Mouse (Mus musculus) midbrain, postnatal 0 days (tissue): ENCODE measurements at regions not wholly inside any gene's neighbourhood (a gene's known extent, or its start where the extent isn't known, plus 50 kb on each side); places are given as distances from the start of the nearest gene placed in this dataset.

ENCODE experiments used
- ATAC-seq: fragments of 200-750 bp; cut with Nextera tagmentation; 2 replicates; pipeline ENCODE4 v1.8.0; 2017; ENCODE audit warnings: moderate number of reproducible peaks, mild to moderate bottlenecking, moderate TSS enrichment, moderate library complexity; ENCODE audit not compliant: low FRiP score
- DNase-seq: peaks from one replicate; pipeline ENCODE4 v3.0.0-alpha.2; 2015; ENCODE audit warnings: low spot score
- H3K27ac ChIP-seq: fragments of 300-500 bp; sonication (generic); 2 replicates; pipeline ENCODE4 v1.5.1; 2014; ENCODE audit warnings: low read depth, mild to moderate bottlenecking, low read length, mixed read lengths
- H3K27me3 ChIP-seq: fragments of 300-500 bp; sonication (generic); 2 replicates; pipeline ENCODE4 v1.6.1; 2014; ENCODE audit warnings: low read length, control low read depth, mixed read lengths; ENCODE audit not compliant: insufficient read depth
- H3K36me3 ChIP-seq: fragments of 300-500 bp; sonication (generic); 2 replicates; pipeline ENCODE4 v1.6.1; 2014; ENCODE audit warnings: low read length, control low read depth, mixed read lengths; ENCODE audit not compliant: insufficient read depth
- H3K4me1 ChIP-seq: fragments of 300-500 bp; sonication (generic); 2 replicates; pipeline ENCODE4 v1.6.1; 2014; ENCODE audit warnings: mild to moderate bottlenecking, control low read depth, antibody characterized with exemption, low read length, mixed read lengths; ENCODE audit not compliant: insufficient read depth
- H3K4me2 ChIP-seq: fragments of 300-500 bp; sonication (generic); 2 replicates; pipeline ENCODE4 v1.6.1; 2014; ENCODE audit warnings: low read depth, mild to moderate bottlenecking, low read length, mixed read lengths; ENCODE audit not compliant: poor library complexity, severe bottlenecking
- H3K4me3 ChIP-seq: fragments of 300-500 bp; sonication (generic); 2 replicates; pipeline ENCODE4 v1.5.1; 2014; ENCODE audit warnings: low read depth, mild to moderate bottlenecking, low read length, moderate library complexity
- H3K9ac ChIP-seq: fragments of 300-500 bp; sonication (generic); replicated peaks from 2 replicates; pipeline ENCODE4 v1.6.1; 2014; ENCODE audit warnings: mild to moderate bottlenecking, low read length, moderate library complexity, mixed read lengths; ENCODE audit not compliant: poor library complexity, severe bottlenecking
- H3K9me3 ChIP-seq: fragments of 300-500 bp; sonication (generic); 2 replicates; pipeline ENCODE4 v1.6.1; 2016; ENCODE audit warnings: low read length, control low read depth
- CTCF ChIP-seq: IDR thresholded peaks from 2 replicates; pipeline ENCODE4 v1.5.1; 2016; ENCODE audit warnings: antibody characterized with exemption, mild to moderate bottlenecking
- WGBS: fragments of 180-500 bp; shearing (Covaris S2); extraction: QIAGEN DNeasy Blood & Tissue Kit; methylation state at CpG from one replicate; pipeline ENCODE4 v1.1.7; 2014; 5-methylcytosine and 5-hydroxymethylcytosine counted together

- H3K9me3 ChIP-seq: no peaks in the 10 kb centered on the region
- no peaks in the 10 kb centered on the region for H3K27me3 ChIP-seq
- H3K9ac ChIP-seq: no peak overlapping the region
- no peak overlapping the region for H3K27ac ChIP-seq
- no peaks in the 10 kb centered on the region for H3K36me3 ChIP-seq
- H3K4me3 ChIP-seq: no peak overlapping the region
- TF ChIP-seq CTCF: no peak
- no peak overlapping the region for H3K4me2 ChIP-seq
- ATAC-seq (no peak), DNase-seq (no peak)
- no peaks in the 10 kb centered on the region for H3K4me1 ChIP-seq
- WGBS: 77% methylated on average over 5 of the region's 5 CpGs
Observed at GRCm38 (mm10) chr14:76858396-76858795, 178.2 kb upstream of the Ccdc122 start.

GRCm38 (mm10) chr14:76857196-76857773, 179.3 kb upstream of the Ccdc122 start:
- Histone ChIP-seq H3K4me3 (no peak overlapping the region), H3K36me3 (no peaks in the 10 kb centered on the region), H3K4me1 (no peaks in the 10 kb centered on the region), H3K27ac (no peak overlapping the region), H3K4me2 (no peak overlapping the region), H3K9ac (no peak overlapping the region), H3K9me3 (no peaks in the 10 kb centered on the region), H3K27me3 (no peaks in the 10 kb centered on the region)
- ATAC-seq (no peak), DNase-seq (no peak)
- TF ChIP-seq CTCF: no peak
- 65% methylated on average over 10 of the region's 10 CpGs for WGBS

- H3K36me3 ChIP-seq: no peaks in the 10 kb centered on the region
Observed at GRCm38 (mm10) chr14:76856591-76856990, 180.0 kb upstream of the Ccdc122 start.

GRCm38 (mm10) chr14:76854965-76855364, 181.6 kb upstream of the Ccdc122 start:
- no peaks in the 10 kb centered on the region for H3K27me3 ChIP-seq
- no peak overlapping the region for H3K9ac ChIP-seq
- no peaks in the 10 kb centered on the region for H3K36me3 ChIP-seq
- no peak overlapping the region for H3K4me2 ChIP-seq
- H3K9me3 ChIP-seq: no peaks in the 10 kb centered on the region
- no peak for TF ChIP-seq CTCF
- no peak for DNase-seq
- H3K27ac ChIP-seq: no peak overlapping the region
- 72% methylated on average over 11 of the region's 11 CpGs for WGBS
- no peaks in the 10 kb centered on the region for H3K4me1 ChIP-seq
- no peak for ATAC-seq
- no peak overlapping the region for H3K4me3 ChIP-seq

More at GRCm38 (mm10) chr14:76856591-76856990, 180.0 kb upstream of the Ccdc122 start:
- Histone ChIP-seq H3K27me3 (no peaks in the 10 kb centered on the region), H3K9ac (no peak overlapping the region), H3K4me3 (no peak overlapping the region), H3K27ac (no peak overlapping the region), H3K4me2 (no peak overlapping the region), H3K4me1 (no peaks in the 10 kb centered on the region), H3K9me3 (no peaks in the 10 kb centered on the region)
- 77% methylated on average over 8 of the region's 8 CpGs for WGBS
- ATAC-seq (no peak), DNase-seq (no peak)
- no peak for TF ChIP-seq CTCF

- Histone ChIP-seq H3K27me3 (no peaks in the 10 kb centered on the region), H3K4me1 (no peaks in the 10 kb centered on the region), H3K9ac (no peak overlapping the region), H3K36me3 (no peaks in the 10 kb centered on the region), H3K27ac (no peak overlapping the region), H3K4me2 (no peak overlapping the region), H3K4me3 (no peak overlapping the region), H3K9me3 (no peaks in the 10 kb centered on the region)
- DNase-seq: no peak
- TF ChIP-seq CTCF: no peak
- ATAC-seq: no peak
- 84% methylated on average over 10 of the region's 10 CpGs for WGBS
Observed at GRCm38 (mm10) chr14:76851473-76852214, 184.9 kb upstream of the Ccdc122 start.

GRCm38 (mm10) chr14:76850641-76851040, 185.9 kb upstream of the Ccdc122 start:
- Histone ChIP-seq H3K4me1 (no peaks in the 10 kb centered on the region), H3K4me3 (no peak overlapping the region), H3K4me2 (no peak overlapping the region), H3K9ac (no peak overlapping the region), H3K27me3 (no peaks in the 10 kb centered on the region), H3K9me3 (no peaks in the 10 kb centered on the region), H3K27ac (no peak overlapping the region), H3K36me3 (no peaks in the 10 kb centered on the region)
- TF ChIP-seq CTCF: no peak
- ATAC-seq (no peak), DNase-seq (no peak)
- WGBS: 91% methylated on average over 4 of the region's 4 CpGs
